Mouse (Mus musculus) hindbrain, embryonic 13.5 days (tissue): ENCODE data around the gene Tfpt. TPM values are rescaled to one million over a fixed set of nuclear protein-coding genes. Genes with fewer than 3 reads are reported as not detected.
"Not testable (repeated sequence)": the region's sequence is repeated elsewhere in the genome, so short reads cannot be mapped to it uniquely, and the experiment has no call there.

Experiments
- ATAC-seq: fragments of 200-750 bp; cut with Nextera tagmentation; 2 replicates; pipeline ENCODE4 v1.8.0; 2017; ENCODE audit warnings: moderate TSS enrichment; ENCODE audit not compliant: low FRiP score
- H3K27ac ChIP-seq: fragments of 300-500 bp; sonication (generic); 2 replicates; pipeline ENCODE4 v1.5.1; 2015; ENCODE audit warnings: inconsistent platforms, mild to moderate bottlenecking, moderate library complexity
- H3K27me3 ChIP-seq: fragments of 300-500 bp; sonication (generic); 2 replicates; pipeline ENCODE4 v1.6.1; 2015; ENCODE audit warnings: mild to moderate bottlenecking, inconsistent platforms
- H3K36me3 ChIP-seq: fragments of 300-500 bp; sonication (generic); 2 replicates; pipeline ENCODE4 v1.6.1; 2015; ENCODE audit warnings: mild to moderate bottlenecking, inconsistent platforms
- H3K4me1 ChIP-seq: fragments of 300-500 bp; sonication (generic); replicated peaks from 2 replicates; pipeline ENCODE4 v1.6.1; 2015; ENCODE audit warnings: inconsistent platforms
- H3K4me2 ChIP-seq: fragments of 300-500 bp; sonication (generic); 2 replicates; pipeline ENCODE4 v1.6.1; 2015; ENCODE audit warnings: inconsistent platforms, mild to moderate bottlenecking, moderate library complexity
- H3K4me3 ChIP-seq: fragments of 300-500 bp; sonication (generic); 2 replicates; pipeline ENCODE4 v1.5.1; 2015; ENCODE audit warnings: mild to moderate bottlenecking, inconsistent platforms
- H3K9ac ChIP-seq: fragments of 300-500 bp; sonication (generic); 2 replicates; pipeline ENCODE4 v1.6.1; 2015; ENCODE audit warnings: mild to moderate bottlenecking, inconsistent platforms
- H3K9me3 ChIP-seq: fragments of 300-500 bp; sonication (generic); 2 replicates; pipeline ENCODE4 v1.6.1; 2016; ENCODE audit warnings: inconsistent platforms
- WGBS: fragments of 180-500 bp; shearing (Covaris S2); methylation state at CpG from one replicate; pipeline ENCODE4 v1.1.7; 2015; 5-methylcytosine and 5-hydroxymethylcytosine counted together
- microRNA-seq: library from miRNA; unstranded; fragments of <30 nt; microRNA quantifications from one replicate; pipeline ENCODE4, GENCODE M21; 2016
- polyA plus RNA-seq: library from polyadenylated mRNA; unstranded; fragments of >200 nt; fragmentation: Nextera tagmentation; extraction: Ambion mirVana; gene quantifications from 2 replicates; pipeline ENCODE4 v1.2.1, GENCODE M21; 2015

Gene Tfpt
- polyA plus RNA-seq, 1 experiment from 2014 or later, result 32.9 TPM

GRCm38 (mm10) chr7:3587292-3587691 is 42.4 kb downstream of the Tfpt start:
- 76% methylated on average over 1 of the region's 1 CpGs for WGBS
- Histone ChIP-seq H3K27ac (no peak overlapping the region), H3K9me3 (no peaks in the 10 kb centered on the region), H3K27me3 (no peaks in the 10 kb centered on the region), H3K9ac (no peak overlapping the region), H3K4me1 (no peaks in the 10 kb centered on the region), H3K4me3 (no peak overlapping the region), H3K4me2 (no peak overlapping the region), H3K36me3 (no peaks in the 10 kb centered on the region)
- no peak for ATAC-seq

- no peak overlapping the region for H3K4me3 ChIP-seq
- ATAC-seq, result no peak
- 2% methylated on average over 5 of the region's 5 CpGs for WGBS
These were observed 43.5 kb downstream of the Tfpt start for GRCm38 (mm10) chr7:3586255-3586654.

GRCm38 (mm10) chr7:3585763-3586162 is 44.0 kb downstream of the Tfpt start:
- Histone ChIP-seq H3K4me1 (no peaks in the 10 kb centered on the region), H3K27ac (no peak overlapping the region), H3K27me3 (no peaks in the 10 kb centered on the region), H3K36me3 (no peaks in the 10 kb centered on the region), H3K9me3 (no peaks in the 10 kb centered on the region), H3K9ac (no peak overlapping the region), H3K4me3 (no peak overlapping the region), H3K4me2 (no peak overlapping the region)
- ATAC-seq, result no peak
- 18% methylated on average over 6 of the region's 6 CpGs for WGBS

More at GRCm38 (mm10) chr7:3586255-3586654, 43.5 kb downstream of the Tfpt start:
- H3K9ac ChIP-seq, result no peak overlapping the region
- no peak overlapping the region for H3K27ac ChIP-seq
- no peaks in the 10 kb centered on the region for H3K36me3 ChIP-seq
- no peak overlapping the region for H3K4me2 ChIP-seq
- H3K27me3 ChIP-seq, result no peaks in the 10 kb centered on the region
- no peaks in the 10 kb centered on the region for H3K9me3 ChIP-seq
- no peaks in the 10 kb centered on the region for H3K4me1 ChIP-seq

- ATAC-seq, result no peak
- Histone ChIP-seq H3K9ac (no peak overlapping the region), H3K4me1 (no peaks in the 10 kb centered on the region), H3K9me3 (no peaks in the 10 kb centered on the region), H3K27me3 (no peaks in the 10 kb centered on the region), H3K27ac (no peak overlapping the region), H3K4me2 (no peak overlapping the region), H3K4me3 (no peak overlapping the region), H3K36me3 (no peaks in the 10 kb centered on the region)
- WGBS, result 63% methylated on average over 2 of the region's 2 CpGs
These were observed 49.7 kb downstream of the Tfpt start for GRCm38 (mm10) chr7:3580029-3580428.

GRCm38 (mm10) chr7:3578952-3579546 is 50.7 kb downstream of the Tfpt start:
- H3K36me3 ChIP-seq, result no peaks in the 10 kb centered on the region
- no peak overlapping the region for H3K4me2 ChIP-seq
- H3K4me3 ChIP-seq, result no peak overlapping the region
- no peaks in the 10 kb centered on the region for H3K4me1 ChIP-seq
- H3K9ac ChIP-seq, result no peak overlapping the region
- 71% methylated on average over 6 of the region's 6 CpGs for WGBS
- H3K9me3 ChIP-seq, result no peaks in the 10 kb centered on the region
- no peak for ATAC-seq
- no peak overlapping the region for H3K27ac ChIP-seq
- H3K27me3 ChIP-seq, result no peaks in the 10 kb centered on the region

GRCm38 (mm10) chr7:3578196-3578595 is 51.5 kb downstream of the Tfpt start:
- H3K9ac ChIP-seq, result no peak overlapping the region
- no peaks in the 10 kb centered on the region for H3K4me1 ChIP-seq
- 89% methylated on average over 2 of the region's 2 CpGs for WGBS
- no peak for ATAC-seq
- H3K27ac ChIP-seq, result no peak overlapping the region
- no peak overlapping the region for H3K4me2 ChIP-seq
- H3K27me3 ChIP-seq, result no peaks in the 10 kb centered on the region
- no peak overlapping the region for H3K4me3 ChIP-seq
- H3K36me3 ChIP-seq, result no peaks in the 10 kb centered on the region
- H3K9me3 ChIP-seq, result no peaks in the 10 kb centered on the region

GRCm38 (mm10) chr7:3576354-3577124 is 53.2 kb downstream of the Tfpt start:
- no peak overlapping the region for H3K4me2 ChIP-seq
- no peaks in the 10 kb centered on the region for H3K9me3 ChIP-seq
- no peak overlapping the region for H3K27ac ChIP-seq
- no peaks in the 10 kb centered on the region for H3K4me1 ChIP-seq
- H3K36me3 ChIP-seq, result no peaks in the 10 kb centered on the region
- H3K4me3 ChIP-seq, result no peak overlapping the region
- WGBS, result 84% methylated on average over 5 of the region's 5 CpGs
- no peak overlapping the region for H3K9ac ChIP-seq
- no peak for ATAC-seq
- H3K27me3 ChIP-seq, result no peaks in the 10 kb centered on the region

GRCm38 (mm10) chr7:3574216-3574615 is 55.5 kb downstream of the Tfpt start:
- ATAC-seq, result no peak
- H3K27me3 ChIP-seq, result no peaks in the 10 kb centered on the region
- 62% methylated on average over 5 of the region's 5 CpGs for WGBS
- H3K4me3 ChIP-seq, result no peak overlapping the region
- H3K27ac ChIP-seq, result no peak overlapping the region
- H3K4me2 ChIP-seq, result no peak overlapping the region
- no peaks in the 10 kb centered on the region for H3K36me3 ChIP-seq
- H3K9ac ChIP-seq, result no peak overlapping the region
- H3K4me1 ChIP-seq, result no peaks in the 10 kb centered on the region
- no peaks in the 10 kb centered on the region for H3K9me3 ChIP-seq

GRCm38 (mm10) chr7:3571847-3572246 is 57.9 kb downstream of the Tfpt start:
- no peak overlapping the region for H3K9ac ChIP-seq
- no peak overlapping the region for H3K4me3 ChIP-seq
- no peak for ATAC-seq
- WGBS, result 96% methylated on average over 1 of the region's 1 CpGs
- H3K4me1 ChIP-seq, result no peaks in the 10 kb centered on the region
- no peak overlapping the region for H3K4me2 ChIP-seq
- H3K27ac ChIP-seq, result no peak overlapping the region
- H3K36me3 ChIP-seq, result no peaks in the 10 kb centered on the region
- H3K9me3 ChIP-seq, result no peaks in the 10 kb centered on the region
- no peaks in the 10 kb centered on the region for H3K27me3 ChIP-seq

- not testable (repeated sequence) for ATAC-seq, H3K9ac ChIP-seq, H3K4me3 ChIP-seq, H3K9me3 ChIP-seq, H3K27me3 ChIP-seq, H3K4me1 ChIP-seq, H3K4me2 ChIP-seq, H3K36me3 ChIP-seq, H3K27ac ChIP-seq
- 95% methylated on average over 3 of the region's 3 CpGs for WGBS
These were observed 59.1 kb downstream of the Tfpt start for GRCm38 (mm10) chr7:3570580-3570979.

Small RNA genes within 50 kb of the gene (microRNA-seq; reads per million reads assigned to microRNA genes)
- gene Gm25100, result not detected
- 2.6 reads per million, percentile 3 among the genes with 10 or more reads in this experiment for gene Mir3572

Other genes starting within 250 kb of the Tfpt start
- gene Cacng8, start 239.2 kb downstream of the Tfpt start, polyA plus RNA-seq, result 12.4 and 12.9 TPM in 2 replicates
- 0.13 and 0.16 TPM in 2 replicates for gene Cacng6, start 205.7 kb downstream of the Tfpt start, polyA plus RNA-seq
- not detected in 2 replicates for gene Tarm1, start 127.3 kb downstream of the Tfpt start, polyA plus RNA-seq
- 0.35 and 0.39 TPM in 2 replicates for gene Oscar, start 13.8 kb downstream of the Tfpt start, polyA plus RNA-seq
- gene Ndufa3, start 12.6 kb downstream of the Tfpt start, polyA plus RNA-seq, result 481 and 487 TPM in 2 replicates
- 99.1 and 105 TPM in 2 replicates for gene Prpf31, start 56 bp upstream of the Tfpt start, polyA plus RNA-seq
- gene Cnot3, start 15.3 kb upstream of the Tfpt start, polyA plus RNA-seq, result 47.1 and 49.9 TPM in 2 replicates
- 15.8 and 16.3 TPM in 2 replicates for gene Leng1, start 35.9 kb upstream of the Tfpt start, polyA plus RNA-seq
- gene Tmc4, start 47.6 kb upstream of the Tfpt start, polyA plus RNA-seq, result 4.7 and 5.8 TPM in 2 replicates
- gene Tsen34, start 62.9 kb upstream of the Tfpt start, polyA plus RNA-seq, result 233 and 242 TPM in 2 replicates
- 64.3 and 69.0 TPM in 2 replicates for gene Mboat7, start 63.6 kb upstream of the Tfpt start, polyA plus RNA-seq
- gene Rps9, start 74.1 kb upstream of the Tfpt start, polyA plus RNA-seq, result 948 and 980 TPM in 2 replicates
- gene Pirb, start 90.5 kb upstream of the Tfpt start, polyA plus RNA-seq, result 0.25 and 0.32 TPM in 2 replicates
- not detected in 2 replicates for gene Gm15448, start 195.8 kb upstream of the Tfpt start, polyA plus RNA-seq
- 0.06 TPM in 1 of 2 replicates, not detected in the other for gene Pira2, start 215.1 kb upstream of the Tfpt start, polyA plus RNA-seq